Mouse (Mus musculus): ENCODE data around the gene Tmem52. TPM values are rescaled to one million over a fixed set of nuclear protein-coding genes. Genes with fewer than 3 reads are reported as not detected.

Gene Tmem52
- polyA plus RNA-seq, 1 experiment from 2014 or later: 0.29 TPM

- ATAC-seq (ENCODE audit: low FRiP score): 0 out of 2 replicates have a peak, but pooled peaks have one; percentile 15
- peaks cover 53% of the 10 kb centered on the region for H3K4me1 ChIP-seq (replicated peaks; ENCODE audit: control insufficient read depth, insufficient read depth, low read length)
- under 1% methylated on average over 50 of the region's 51 CpGs for WGBS
Observed at GRCm38 (mm10) chr4:155492131-155492633, 23.3 kb downstream of the Tmem52 start.

GRCm38 (mm10) chr4:155494891-155495290 is 26.0 kb downstream of the Tmem52 start:
- ATAC-seq (ENCODE audit: low FRiP score): no peak
- WGBS: 71% methylated on average over 4 of the region's 4 CpGs
- Histone ChIP-seq H3K4me2 (replicated peaks) (peak overlapping the region; percentile 92; the same call in 1 of the 2 replicates), H3K9ac (no peak overlapping the region), H3K36me3 (replicated peaks; ENCODE audit: control insufficient read depth, insufficient read depth) (no peaks in the 10 kb centered on the region), H3K27me3 (ENCODE audit: control insufficient read depth, insufficient read depth, low read length) (no peaks in the 10 kb centered on the region), H3K27ac (no peak overlapping the region), H3K4me3 (replicated peaks; ENCODE audit: low read length) (no peak overlapping the region), H3K9me3 (ENCODE audit: control insufficient read depth, low read length) (no peaks in the 10 kb centered on the region), H3K4me1 (replicated peaks; ENCODE audit: control insufficient read depth, insufficient read depth, low read length) (peaks cover 44% of the 10 kb centered on the region)
- no peak for DNase-seq (ENCODE audit: low spot score)

More at GRCm38 (mm10) chr4:155492131-155492633, 23.3 kb downstream of the Tmem52 start:
- peak overlapping the region; percentile 99 for H3K9ac ChIP-seq
- no peaks in the 10 kb centered on the region for H3K27me3 ChIP-seq (ENCODE audit: control insufficient read depth, insufficient read depth, low read length)
- no peaks in the 10 kb centered on the region for H3K9me3 ChIP-seq (ENCODE audit: control insufficient read depth, low read length)
- DNase-seq (ENCODE audit: low spot score): peak; percentile 43
- no peaks in the 10 kb centered on the region for H3K36me3 ChIP-seq (replicated peaks; ENCODE audit: control insufficient read depth, insufficient read depth)
- peak overlapping the region; percentile 92 for H3K4me2 ChIP-seq (replicated peaks)
- peak overlapping the region; percentile 97 for H3K27ac ChIP-seq
- H3K4me3 ChIP-seq (replicated peaks; ENCODE audit: low read length): peak overlapping the region; percentile 86

- Histone ChIP-seq H3K9ac (no peak overlapping the region), H3K9me3 (ENCODE audit: control insufficient read depth, low read length) (no peaks in the 10 kb centered on the region), H3K4me2 (replicated peaks) (no peak overlapping the region), H3K36me3 (replicated peaks; ENCODE audit: control insufficient read depth, insufficient read depth) (no peaks in the 10 kb centered on the region), H3K27ac (no peak overlapping the region), H3K4me1 (replicated peaks; ENCODE audit: control insufficient read depth, insufficient read depth, low read length) (peaks cover 32% of the 10 kb centered on the region), H3K27me3 (ENCODE audit: control insufficient read depth, insufficient read depth, low read length) (no peaks in the 10 kb centered on the region), H3K4me3 (replicated peaks; ENCODE audit: low read length) (no peak overlapping the region)
- no peak for DNase-seq (ENCODE audit: low spot score)
- ATAC-seq (ENCODE audit: low FRiP score): no peak
- WGBS: 90% methylated on average over 3 of the region's 3 CpGs
Observed at GRCm38 (mm10) chr4:155497963-155498362, 29.0 kb downstream of the Tmem52 start.

- Histone ChIP-seq H3K27ac (no peak overlapping the region), H3K27me3 (ENCODE audit: control insufficient read depth, insufficient read depth, low read length) (no peaks in the 10 kb centered on the region)
- WGBS: 84% methylated on average over 2 of the region's 2 CpGs
Observed at GRCm38 (mm10) chr4:155501126-155501525, 32.2 kb downstream of the Tmem52 start.

GRCm38 (mm10) chr4:155505067-155505466 is 36.2 kb downstream of the Tmem52 start:
- Histone ChIP-seq H3K4me3 (replicated peaks; ENCODE audit: low read length) (no peak overlapping the region), H3K27ac (no peak overlapping the region), H3K27me3 (ENCODE audit: control insufficient read depth, insufficient read depth, low read length) (no peaks in the 10 kb centered on the region), H3K9ac (no peak overlapping the region), H3K4me2 (replicated peaks) (no peak overlapping the region), H3K36me3 (replicated peaks; ENCODE audit: control insufficient read depth, insufficient read depth) (no peaks in the 10 kb centered on the region), H3K9me3 (ENCODE audit: control insufficient read depth, low read length) (no peaks in the 10 kb centered on the region), H3K4me1 (replicated peaks; ENCODE audit: control insufficient read depth, insufficient read depth, low read length) (peaks cover 9% of the 10 kb centered on the region; the same call in 1 of the 2 replicates)
- ATAC-seq (ENCODE audit: low FRiP score) (no peak), DNase-seq (ENCODE audit: low spot score) (no peak)
- WGBS: 82% methylated on average over 8 of the region's 8 CpGs

More at GRCm38 (mm10) chr4:155501126-155501525, 32.2 kb downstream of the Tmem52 start:
- DNase-seq (ENCODE audit: low spot score): no peak
- ATAC-seq (ENCODE audit: low FRiP score): no peak
- H3K4me1 ChIP-seq (replicated peaks; ENCODE audit: control insufficient read depth, insufficient read depth, low read length): peaks cover 11% of the 10 kb centered on the region; the same call in 1 of the 2 replicates
- H3K9ac ChIP-seq: no peak overlapping the region
- H3K4me3 ChIP-seq (replicated peaks; ENCODE audit: low read length): no peak overlapping the region
- H3K36me3 ChIP-seq (replicated peaks; ENCODE audit: control insufficient read depth, insufficient read depth): no peaks in the 10 kb centered on the region
- H3K9me3 ChIP-seq (ENCODE audit: control insufficient read depth, low read length): no peaks in the 10 kb centered on the region
- H3K4me2 ChIP-seq (replicated peaks): no peak overlapping the region

- no peaks in the 10 kb centered on the region for H3K36me3 ChIP-seq (replicated peaks; ENCODE audit: control insufficient read depth, insufficient read depth)
- no peak overlapping the region for H3K27ac ChIP-seq
- DNase-seq (ENCODE audit: low spot score) (no peak), ATAC-seq (ENCODE audit: low FRiP score) (no peak)
- WGBS: 81% methylated on average over 5 of the region's 5 CpGs
- H3K9me3 ChIP-seq (ENCODE audit: control insufficient read depth, low read length): no peaks in the 10 kb centered on the region
- no peaks in the 10 kb centered on the region for H3K27me3 ChIP-seq (ENCODE audit: control insufficient read depth, insufficient read depth, low read length)
- H3K4me3 ChIP-seq (replicated peaks; ENCODE audit: low read length): no peak overlapping the region
- no peak overlapping the region for H3K9ac ChIP-seq
- peaks cover 9% of the 10 kb centered on the region; the same call in 1 of the 2 replicates for H3K4me1 ChIP-seq (replicated peaks; ENCODE audit: control insufficient read depth, insufficient read depth, low read length)
- no peak overlapping the region for H3K4me2 ChIP-seq (replicated peaks)
Observed at GRCm38 (mm10) chr4:155505671-155506295, 36.9 kb downstream of the Tmem52 start.

- no peaks in the 10 kb centered on the region for H3K9me3 ChIP-seq (ENCODE audit: control insufficient read depth, low read length)
- H3K4me1 ChIP-seq (replicated peaks; ENCODE audit: control insufficient read depth, insufficient read depth, low read length): peaks cover 9% of the 10 kb centered on the region; the same call in 1 of the 2 replicates
- DNase-seq (ENCODE audit: low spot score) (no peak), ATAC-seq (ENCODE audit: low FRiP score) (no peak)
- H3K36me3 ChIP-seq (replicated peaks; ENCODE audit: control insufficient read depth, insufficient read depth): no peaks in the 10 kb centered on the region; the same call in 1 of the 2 replicates
- no peak overlapping the region for H3K4me2 ChIP-seq (replicated peaks)
- H3K27me3 ChIP-seq (ENCODE audit: control insufficient read depth, insufficient read depth, low read length): no peaks in the 10 kb centered on the region
- H3K9ac ChIP-seq: no peak overlapping the region
- no peak overlapping the region for H3K4me3 ChIP-seq (replicated peaks; ENCODE audit: low read length)
- WGBS: 84% methylated on average over 4 of the region's 4 CpGs
- H3K27ac ChIP-seq: no peak overlapping the region
Observed at GRCm38 (mm10) chr4:155508614-155509013, 39.7 kb downstream of the Tmem52 start.

GRCm38 (mm10) chr4:155510981-155511380 is 42.1 kb downstream of the Tmem52 start:
- no peak for ATAC-seq (ENCODE audit: low FRiP score)
- Histone ChIP-seq H3K36me3 (replicated peaks; ENCODE audit: control insufficient read depth, insufficient read depth) (no peaks in the 10 kb centered on the region; the same call in 1 of the 2 replicates), H3K4me2 (replicated peaks) (no peak overlapping the region), H3K4me3 (replicated peaks; ENCODE audit: low read length) (no peak overlapping the region), H3K9ac (no peak overlapping the region), H3K9me3 (ENCODE audit: control insufficient read depth, low read length) (no peaks in the 10 kb centered on the region), H3K27ac (no peak overlapping the region), H3K27me3 (ENCODE audit: control insufficient read depth, insufficient read depth, low read length) (no peaks in the 10 kb centered on the region), H3K4me1 (replicated peaks; ENCODE audit: control insufficient read depth, insufficient read depth, low read length) (no peaks in the 10 kb centered on the region)
- no peak for DNase-seq (ENCODE audit: low spot score)
- 65% methylated on average over 1 of the region's 1 CpGs for WGBS

- DNase-seq (ENCODE audit: low spot score): no peak
- ATAC-seq (ENCODE audit: low FRiP score): no peak
- Histone ChIP-seq H3K4me3 (replicated peaks; ENCODE audit: low read length) (no peak overlapping the region), H3K27ac (no peak overlapping the region), H3K27me3 (ENCODE audit: control insufficient read depth, insufficient read depth, low read length) (no peaks in the 10 kb centered on the region), H3K36me3 (replicated peaks; ENCODE audit: control insufficient read depth, insufficient read depth) (peaks cover 15% of the 10 kb centered on the region), H3K9me3 (ENCODE audit: control insufficient read depth, low read length) (no peaks in the 10 kb centered on the region), H3K4me2 (replicated peaks) (no peak overlapping the region), H3K9ac (no peak overlapping the region), H3K4me1 (replicated peaks; ENCODE audit: control insufficient read depth, insufficient read depth, low read length) (no peaks in the 10 kb centered on the region)
- 73% methylated on average over 2 of the region's 2 CpGs for WGBS
Observed at GRCm38 (mm10) chr4:155514810-155515209, 45.9 kb downstream of the Tmem52 start.
